Mouse (Mus musculus) kidney, adult 18-20 months (tissue): ENCODE measurements around the gene Armc3.

Source experiments
- DNase-seq: peaks from one replicate; pipeline ENCODE4 v3.0.0; 2021

The Armc3 gene

DNA sequence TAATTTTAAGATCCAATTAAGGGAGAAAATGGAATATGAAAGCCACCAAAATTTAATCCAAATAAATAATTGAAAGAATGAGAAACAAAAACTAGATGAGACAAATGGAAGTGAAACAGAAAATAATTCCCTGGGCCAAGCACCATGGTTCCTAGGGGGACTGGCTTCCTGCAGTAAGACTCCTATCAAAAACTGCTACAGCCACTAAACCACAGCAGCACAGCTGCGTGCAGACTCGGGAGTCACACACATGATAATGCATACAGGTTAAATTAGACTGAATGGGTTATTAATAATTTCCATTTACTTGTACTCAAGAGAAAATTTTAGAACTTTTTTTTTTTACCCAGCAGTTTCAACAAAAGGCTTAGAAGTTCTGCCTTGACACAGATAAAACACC is 154.1 kb downstream of the Armc3 start:
- DNase-seq = no peak
